Comparison of ENCODE assay signal across 26 mouse cellular contexts in genomic region chr15:99731678-99732077, GRCm38 (mm10). TPM values are rescaled to one million over a fixed set of nuclear protein-coding genes. Genes with fewer than 3 reads are reported as not detected.
"Had no signal": no experiment of that assay in that cellular context is flagged by ENCODE, and none has a peak within 500 bp of the region (broad histone marks: within the 10 kb centered on the region; RNA-seq: fewer than 3 reads in every experiment).

No protein-coding gene starts in this region.

- H3K9me3 ChIP-seq: midbrain, embryonic 10.5 days; neural tube, embryonic 13.5 days; neural tube, embryonic 15.5 days had no signal

- H3K4me2 ChIP-seq: liver, embryonic 15.5 days; lung, embryonic 14.5 days; neural tube, embryonic 13.5 days; neural tube, embryonic 15.5 days had no signal

- H3K4me3 ChIP-seq: liver, embryonic 15.5 days; midbrain, embryonic 10.5 days; myocyte; neural tube, embryonic 13.5 days; neural tube, embryonic 15.5 days had no signal

- H3K9ac ChIP-seq: liver, embryonic 15.5 days; lung, embryonic 14.5 days; neural tube, embryonic 13.5 days; neural tube, embryonic 15.5 days had no signal

- ATAC-seq: midbrain, embryonic 16.5 days had no signal

- H3K27ac ChIP-seq: liver, embryonic 15.5 days; midbrain, embryonic 10.5 days; neural tube, embryonic 13.5 days; neural tube, embryonic 15.5 days had no signal

- DNase-seq: lung, adult 18-20 months; lung, embryonic 14.5 days; lung, postnatal 10 days; lung, postnatal 4 days; midbrain, embryonic 14.5 days; retina, postnatal 1 day; right cerebral cortex, adult 18-20 months; right cerebral cortex, postnatal 25 days; right cerebral cortex, postnatal 4 days; spleen, adult 18-20 months; thymus, adult 18-20 months; thymus, postnatal 14 days; thymus, postnatal 36 days had no signal

- H3K27me3 ChIP-seq: liver, embryonic 15.5 days; neural tube, embryonic 13.5 days; neural tube, embryonic 15.5 days had no signal

RNA-seq across cellular contexts. Expression of gene Gm17349, which starts 26.4 kb away (rescaled TPM):
- total RNA-seq: megakaryocyte, adult 5-6 weeks; megakaryocyte-erythroid progenitor cell, adult 5-6 weeks had no signal
- polyA plus RNA-seq: liver, embryonic 15.5 days; lung, embryonic 14.5 days; lung, embryonic 16.5 days; midbrain, embryonic 10.5 days; midbrain, embryonic 14.5 days; midbrain, embryonic 16.5 days; myocyte; neural tube, embryonic 11.5 days; neural tube, embryonic 13.5 days; neural tube, embryonic 15.5 days; stomach, embryonic 14.5 days; stomach, embryonic 16.5 days; thymus, postnatal 0 days had no signal
